Mouse (Mus musculus) intestine, embryonic 14.5 days (tissue): ENCODE results near the gene Ralgapa2. TPM values are rescaled to one million over a fixed set of nuclear protein-coding genes. Genes with fewer than 3 reads are reported as not detected.
A peak's percentile ranks its signal among the peaks of the same experiment; 100 is the strongest.

ENCODE experiments used
- ATAC-seq: fragments of 200-750 bp; cut with Nextera tagmentation; replicated peaks from 2 replicates; pipeline ENCODE4 v1.8.0; 2017; ENCODE audit warnings: low read depth, moderate number of reproducible peaks, moderate TSS enrichment, moderate library complexity; ENCODE audit not compliant: low FRiP score, low TSS enrichment
- DNase-seq: peaks from one replicate; pipeline ENCODE4 v3.0.0-alpha.2; 2018; ENCODE audit warnings: low spot score
- H3K27ac ChIP-seq: fragments of 300-500 bp; sonication (generic); 2 replicates; pipeline ENCODE4 v1.5.1; 2014; ENCODE audit warnings: low read depth, mild to moderate bottlenecking, control low read depth
- H3K27me3 ChIP-seq: fragments of 300-500 bp; sonication (generic); replicated peaks from 2 replicates; pipeline ENCODE4 v1.6.1; 2014; ENCODE audit warnings: low read length, control low read depth; ENCODE audit not compliant: control insufficient read depth, insufficient read depth
- H3K36me3 ChIP-seq: fragments of 300-500 bp; sonication (generic); 2 replicates; pipeline ENCODE4 v1.6.1; 2014; ENCODE audit warnings: low read length, control low read depth; ENCODE audit not compliant: control insufficient read depth, insufficient read depth
- H3K4me1 ChIP-seq: fragments of 300-500 bp; sonication (generic); replicated peaks from 2 replicates; pipeline ENCODE4 v1.6.1; 2014; ENCODE audit warnings: low read length, control low read depth, mixed read lengths; ENCODE audit not compliant: control insufficient read depth, insufficient read depth
- H3K4me2 ChIP-seq: fragments of 300-500 bp; sonication (generic); 2 replicates; pipeline ENCODE4 v1.6.1; 2014; ENCODE audit warnings: low read length
- H3K4me3 ChIP-seq: fragments of 300-500 bp; sonication (generic); 2 replicates; pipeline ENCODE4 v1.5.1; 2014; ENCODE audit warnings: low read depth, low read length, control low read depth, mixed read lengths
- H3K9ac ChIP-seq: fragments of 300-500 bp; sonication (generic); 2 replicates; pipeline ENCODE4 v1.6.1; 2014; ENCODE audit warnings: mild to moderate bottlenecking, low read length
- H3K9me3 ChIP-seq: fragments of 300-500 bp; sonication (generic); 2 replicates; pipeline ENCODE4 v1.6.1; 2016; ENCODE audit warnings: low read length, control low read depth; ENCODE audit not compliant: control insufficient read depth
- WGBS: fragments of 180-500 bp; shearing (Covaris S2); extraction: QIAGEN DNeasy Blood & Tissue Kit; methylation state at CpG from one replicate; pipeline ENCODE4 v1.1.7; 2014; 5-methylcytosine and 5-hydroxymethylcytosine counted together
- polyA plus RNA-seq: library from polyadenylated mRNA; unstranded; fragments of >200 nt; fragmentation: Nextera tagmentation; extraction: Ambion mirVana; gene quantifications from 2 replicates; pipeline ENCODE4 v1.2.1, GENCODE M21; 2014

The Ralgapa2 gene
- polyA plus RNA-seq, 1 experiment from 2014 or later, result 13.1 TPM

- ATAC-seq, result no peak
- H3K4me3 ChIP-seq, result no peak overlapping the region
- H3K4me1 ChIP-seq, result peaks cover 18% of the 10 kb centered on the region
- H3K9ac ChIP-seq, result no peak overlapping the region
- 19% methylated on average over 6 of the region's 6 CpGs for WGBS
- peaks cover 79% of the 10 kb centered on the region for H3K27me3 ChIP-seq
- H3K36me3 ChIP-seq, result no peaks in the 10 kb centered on the region
- no peak overlapping the region for H3K4me2 ChIP-seq
- H3K9me3 ChIP-seq, result no peaks in the 10 kb centered on the region
- H3K27ac ChIP-seq, result no peak overlapping the region
- DNase-seq, result no peak
Observed at GRCm38 (mm10) chr2:146225818-146226217, 286.3 kb downstream of the Ralgapa2 start.

DNA sequence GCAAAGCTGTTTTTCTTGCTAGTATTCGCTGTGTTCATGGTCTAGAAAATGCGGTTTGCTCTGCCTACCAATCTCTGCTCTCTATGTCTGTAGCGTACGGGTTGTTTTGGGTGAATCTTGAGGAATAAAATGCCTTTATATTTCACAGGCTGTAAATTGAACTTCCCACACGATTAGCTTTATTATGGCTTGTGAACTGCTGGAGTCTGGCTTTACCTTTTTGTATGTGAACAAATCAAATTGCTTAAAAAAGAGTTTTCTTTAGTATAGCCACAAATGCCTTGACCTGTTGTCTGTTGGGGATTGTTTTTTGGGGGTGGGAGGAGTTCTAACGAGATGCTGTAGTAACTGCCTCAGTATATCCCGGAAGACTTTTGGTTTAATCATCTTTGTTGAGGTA, 288.0 kb downstream of the Ralgapa2 start:
- Histone ChIP-seq H3K9ac (no peak overlapping the region), H3K27ac (no peak overlapping the region), H3K4me2 (no peak overlapping the region), H3K4me3 (peak overlapping the region; percentile 50; the same call in 1 of the 2 replicates), H3K27me3 (peaks cover 96% of the 10 kb centered on the region), H3K36me3 (no peaks in the 10 kb centered on the region), H3K4me1 (peaks cover 19% of the 10 kb centered on the region), H3K9me3 (no peaks in the 10 kb centered on the region)
- 14% methylated on average over 7 of the region's 7 CpGs for WGBS
- DNase-seq (no peak), ATAC-seq (no peak)

DNA sequence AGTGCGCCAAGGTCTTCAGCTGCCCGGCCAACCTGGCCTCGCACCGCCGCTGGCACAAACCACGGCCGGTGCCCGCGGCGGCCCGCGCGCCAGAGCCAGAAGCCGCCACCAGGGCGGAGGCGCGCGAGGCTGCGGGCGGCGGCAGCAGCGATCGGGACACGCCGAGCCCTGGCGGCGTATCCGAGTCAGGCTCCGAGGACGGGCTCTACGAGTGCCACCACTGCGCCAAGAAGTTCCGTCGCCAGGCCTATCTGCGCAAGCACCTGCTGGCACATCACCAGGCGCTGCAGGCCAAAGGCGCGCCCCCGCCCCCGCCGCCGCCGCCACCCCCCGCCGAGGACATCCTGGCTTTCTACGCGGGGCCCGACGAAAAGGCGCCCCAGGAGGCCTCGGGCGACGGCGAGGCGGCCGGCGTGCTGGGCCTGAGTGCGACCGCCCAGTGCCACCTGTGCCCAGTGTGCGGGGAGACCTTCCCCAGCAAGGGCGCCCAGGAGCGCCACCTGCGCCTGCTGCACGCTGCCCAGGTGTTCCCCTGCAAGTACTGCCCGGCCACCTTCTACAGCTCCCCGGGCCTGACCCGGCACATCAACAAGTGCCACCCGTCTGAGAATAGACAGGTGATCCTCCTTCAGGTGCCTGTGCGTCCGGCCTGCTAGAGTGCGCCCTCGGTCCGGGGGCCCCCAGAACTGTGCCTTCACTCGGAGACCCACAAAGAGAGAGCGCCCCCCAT, 288.8 kb downstream of the Ralgapa2 start:
- ATAC-seq, result no peak
- no peak overlapping the region for H3K27ac ChIP-seq
- H3K9ac ChIP-seq, result 0 out of 2 replicates have a peak overlapping the region, but pooled peaks have one; percentile 3
- WGBS, result under 1% methylated on average over 73 of the region's 75 CpGs
- peaks cover 21% of the 10 kb centered on the region for H3K4me1 ChIP-seq
- peak overlapping the region; percentile 94 for H3K4me2 ChIP-seq
- peaks cover 99% of the 10 kb centered on the region for H3K27me3 ChIP-seq
- H3K36me3 ChIP-seq, result no peaks in the 10 kb centered on the region
- no peaks in the 10 kb centered on the region for H3K9me3 ChIP-seq
- peak; percentile 61 for DNase-seq
- peak overlapping the region; percentile 50 for H3K4me3 ChIP-seq

GRCm38 (mm10) chr2:146222279-146223175, 289.6 kb downstream of the Ralgapa2 start:
- Histone ChIP-seq H3K4me3 (peak overlapping the region; percentile 50), H3K36me3 (no peaks in the 10 kb centered on the region), H3K4me1 (peaks cover 23% of the 10 kb centered on the region), H3K27ac (no peak overlapping the region), H3K9me3 (no peaks in the 10 kb centered on the region), H3K4me2 (peak overlapping the region; percentile 94), H3K9ac (peak overlapping the region; percentile 30; the same call in 1 of the 2 replicates), H3K27me3 (peaks cover 100% of the 10 kb centered on the region)
- WGBS, result under 1% methylated on average over 92 of the region's 133 CpGs
- peak; percentile 75 for DNase-seq
- peak; percentile 14 for ATAC-seq

- DNase-seq (no peak), ATAC-seq (peak; percentile 73)
- peak overlapping the region; percentile 94 for H3K4me2 ChIP-seq
- no peak overlapping the region for H3K27ac ChIP-seq
- WGBS, result under 1% methylated on average over 35 of the region's 44 CpGs
- peaks cover 99% of the 10 kb centered on the region for H3K27me3 ChIP-seq
- peaks cover 23% of the 10 kb centered on the region for H3K4me1 ChIP-seq
- peak overlapping the region; percentile 30; the same call in 1 of the 2 replicates for H3K9ac ChIP-seq
- H3K36me3 ChIP-seq, result no peaks in the 10 kb centered on the region
- no peaks in the 10 kb centered on the region for H3K9me3 ChIP-seq
- H3K4me3 ChIP-seq, result peak overlapping the region; percentile 50
Observed at GRCm38 (mm10) chr2:146221929-146222278, 290.2 kb downstream of the Ralgapa2 start.

DNA sequence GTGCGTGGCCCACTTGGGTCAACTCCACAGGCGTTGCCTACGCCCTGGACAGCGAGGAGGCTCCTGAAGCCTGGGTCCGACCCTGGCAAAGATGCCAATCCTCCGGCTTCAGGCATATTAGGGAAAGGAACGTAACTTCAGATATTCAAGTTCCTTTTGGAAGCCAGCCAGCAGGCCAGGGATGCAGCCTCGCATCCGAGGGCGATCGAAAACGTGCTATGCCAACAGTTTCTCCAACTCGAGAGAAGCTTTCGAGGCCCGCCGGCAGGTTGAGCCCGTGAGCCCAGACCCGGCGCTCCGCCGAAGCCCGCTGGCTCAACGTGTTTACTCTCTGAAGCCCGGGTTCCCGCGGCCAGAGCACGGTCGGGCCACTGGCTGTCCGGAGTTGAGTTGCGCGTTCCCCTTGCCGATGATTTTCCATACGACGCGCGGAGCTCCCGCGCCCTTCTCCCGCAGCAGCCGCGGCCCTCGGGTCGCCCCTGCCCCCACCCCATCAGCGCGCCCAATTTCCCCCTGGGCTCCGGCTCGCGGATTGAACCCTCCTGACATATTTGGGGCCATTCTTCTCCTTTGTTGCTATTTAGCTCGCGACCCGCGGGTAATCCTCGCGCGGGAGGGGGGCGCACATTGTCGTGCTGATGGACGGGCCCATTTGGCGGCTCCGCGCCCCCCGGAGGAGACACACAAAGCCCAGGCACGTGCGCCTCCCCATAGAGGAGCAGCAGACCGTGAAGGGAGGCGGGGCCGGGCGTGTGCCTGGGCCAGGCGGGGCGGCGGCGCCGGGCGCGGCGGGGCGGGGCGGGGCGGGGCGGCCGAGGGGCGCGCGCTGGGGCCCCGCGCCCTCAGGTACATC, 290.8 kb downstream of the Ralgapa2 start, which contains the start of gene Insm1:
Gene Insm1, plus strand, starts transcription at position 846 of the 853 bp plus-strand sequence.
- Histone ChIP-seq H3K4me1 (peaks cover 23% of the 10 kb centered on the region), H3K36me3 (no peaks in the 10 kb centered on the region), H3K27me3 (peaks cover 96% of the 10 kb centered on the region), H3K27ac (no peak within 1 kb of the TSS), H3K4me2 (peak within 1 kb of the TSS; percentile 94), H3K9me3 (no peaks in the 10 kb centered on the region), H3K4me3 (peak within 1 kb of the TSS; percentile 50), H3K9ac (peak within 1 kb of the TSS; percentile 30; the same call in 1 of the 2 replicates)
- 1% methylated on average over 75 of the region's 86 CpGs for WGBS
- peak; percentile 63 for ATAC-seq
- DNase-seq, result peak; percentile 82

GRCm38 (mm10) chr2:146220591-146221075, 291.5 kb downstream of the Ralgapa2 start:
- peak overlapping the region; percentile 50; the same call in 1 of the 2 replicates for H3K4me3 ChIP-seq
- ATAC-seq (no peak), DNase-seq (peak; percentile 59)
- peaks cover 96% of the 10 kb centered on the region for H3K27me3 ChIP-seq
- peaks cover 23% of the 10 kb centered on the region for H3K4me1 ChIP-seq
- no peak overlapping the region for H3K27ac ChIP-seq
- H3K9ac ChIP-seq, result no peak overlapping the region
- no peaks in the 10 kb centered on the region for H3K36me3 ChIP-seq
- peak overlapping the region; percentile 94; the same call in 1 of the 2 replicates for H3K4me2 ChIP-seq
- 1% methylated on average over 24 of the region's 24 CpGs for WGBS
- H3K9me3 ChIP-seq, result no peaks in the 10 kb centered on the region

- no peak overlapping the region for H3K4me3 ChIP-seq
- no peak for DNase-seq
- peaks cover 23% of the 10 kb centered on the region for H3K4me1 ChIP-seq
- no peak for ATAC-seq
- 12% methylated on average over 11 of the region's 11 CpGs for WGBS
- no peaks in the 10 kb centered on the region for H3K36me3 ChIP-seq
- no peak overlapping the region for H3K27ac ChIP-seq
- no peaks in the 10 kb centered on the region for H3K9me3 ChIP-seq
- H3K27me3 ChIP-seq, result peaks cover 95% of the 10 kb centered on the region
- H3K4me2 ChIP-seq, result no peak overlapping the region
- no peak overlapping the region for H3K9ac ChIP-seq
Observed at GRCm38 (mm10) chr2:146219791-146220190, 292.4 kb downstream of the Ralgapa2 start.
